Mouse (Mus musculus): ENCODE measurements at regions not wholly inside any gene's neighbourhood (a gene's known extent, or its start where the extent isn't known, plus 50 kb on each side); places are given as distances from the start of the nearest gene placed in this dataset.

DNA sequence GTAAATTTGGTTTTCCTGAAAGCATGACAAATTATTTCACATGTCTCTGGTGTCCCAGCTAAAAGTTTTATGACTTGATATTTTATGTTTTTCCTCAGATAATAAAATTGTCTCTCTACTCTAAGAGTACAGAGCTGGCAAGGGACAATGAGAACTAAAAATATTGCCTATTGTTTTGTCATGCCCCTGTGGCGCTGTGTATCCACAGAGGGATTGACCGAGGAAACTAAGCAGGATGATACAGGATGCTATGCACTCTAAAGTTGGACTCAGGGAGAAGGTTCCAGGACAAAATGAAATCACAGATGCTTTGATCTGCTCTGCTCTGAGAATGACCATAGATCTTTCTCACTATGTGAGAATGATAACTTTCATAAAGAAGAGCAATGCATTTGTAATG lies 1203.3 kb upstream of the Flrt2 start:
- H3K9ac ChIP-seq: no peak overlapping the region
- H3K27me3 ChIP-seq (replicated peaks): no peaks in the 10 kb centered on the region
- H3K9me3 ChIP-seq: no peaks in the 10 kb centered on the region
- H3K27ac ChIP-seq (replicated peaks): no peak overlapping the region
- no peak for ATAC-seq (ENCODE audit: extremely low read depth, insufficient number of reproducible peaks, low FRiP score, low TSS enrichment)
- no peaks in the 10 kb centered on the region for H3K36me3 ChIP-seq
- 65% methylated on average over 2 of the region's 2 CpGs for WGBS
- no peak overlapping the region for H3K4me2 ChIP-seq
- no peaks in the 10 kb centered on the region for H3K4me1 ChIP-seq
- H3K4me3 ChIP-seq: no peak overlapping the region

DNA sequence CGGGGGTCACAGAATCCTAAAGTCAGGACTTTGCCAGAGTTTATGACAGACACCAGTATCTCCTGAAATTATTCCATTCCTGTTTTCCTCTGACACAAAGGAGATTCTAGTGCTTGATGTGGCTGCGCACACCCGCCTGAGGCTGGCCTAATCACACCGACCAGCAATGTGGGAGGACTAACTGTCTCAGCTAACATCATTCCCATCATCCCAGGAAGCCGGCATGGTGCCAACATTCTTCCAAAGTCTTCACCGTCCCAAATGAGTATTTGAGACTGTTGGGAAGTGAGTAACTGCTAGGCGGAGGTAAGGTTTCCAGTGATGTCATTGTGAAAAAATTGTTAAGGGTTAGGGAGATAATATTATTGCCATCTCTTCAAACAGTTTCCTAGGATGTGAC lies 1183.9 kb upstream of the Flrt2 start:
- H3K9me3 ChIP-seq: no peaks in the 10 kb centered on the region
- no peak overlapping the region for H3K4me3 ChIP-seq
- H3K27ac ChIP-seq (replicated peaks): no peak overlapping the region
- no peak overlapping the region for H3K4me2 ChIP-seq
- no peaks in the 10 kb centered on the region for H3K36me3 ChIP-seq
- H3K9ac ChIP-seq: no peak overlapping the region
- H3K27me3 ChIP-seq (replicated peaks): no peaks in the 10 kb centered on the region
- peaks cover 17% of the 10 kb centered on the region for H3K4me1 ChIP-seq
- ATAC-seq (ENCODE audit: extremely low read depth, insufficient number of reproducible peaks, low FRiP score, low TSS enrichment): no peak
- 52% methylated on average over 7 of the region's 7 CpGs for WGBS

DNA sequence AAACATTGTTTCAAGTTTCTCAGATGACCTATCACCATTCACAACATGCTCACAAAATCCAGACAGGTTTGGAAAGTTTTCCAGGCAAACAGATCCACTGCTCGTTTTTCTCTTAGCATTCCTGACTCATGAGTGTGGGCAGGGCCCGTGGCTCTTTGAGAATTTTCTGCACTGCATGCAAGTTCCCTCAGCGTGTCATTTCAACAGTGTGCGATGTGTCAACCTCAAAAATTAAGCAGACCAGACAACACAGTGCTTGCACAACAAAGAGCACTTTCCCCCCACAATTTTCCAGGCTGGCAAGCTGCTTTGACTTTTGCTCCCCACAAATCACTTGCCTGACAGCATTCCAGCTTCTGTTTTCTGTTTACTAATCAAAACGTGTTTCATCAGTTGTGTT lies 1182.2 kb upstream of the Flrt2 start:
- peak overlapping the region; percentile 13 for H3K27ac ChIP-seq (replicated peaks)
- no peaks in the 10 kb centered on the region for H3K36me3 ChIP-seq
- WGBS: 19% methylated on average over 5 of the region's 5 CpGs
- no peak for ATAC-seq (ENCODE audit: extremely low read depth, insufficient number of reproducible peaks, low FRiP score, low TSS enrichment)
- no peak overlapping the region for H3K9ac ChIP-seq
- peak overlapping the region; percentile 12; the same call in 1 of the 2 replicates for H3K4me2 ChIP-seq
- peaks cover 17% of the 10 kb centered on the region for H3K4me1 ChIP-seq
- H3K27me3 ChIP-seq (replicated peaks): no peaks in the 10 kb centered on the region
- no peaks in the 10 kb centered on the region for H3K9me3 ChIP-seq
- no peak overlapping the region for H3K4me3 ChIP-seq

DNA sequence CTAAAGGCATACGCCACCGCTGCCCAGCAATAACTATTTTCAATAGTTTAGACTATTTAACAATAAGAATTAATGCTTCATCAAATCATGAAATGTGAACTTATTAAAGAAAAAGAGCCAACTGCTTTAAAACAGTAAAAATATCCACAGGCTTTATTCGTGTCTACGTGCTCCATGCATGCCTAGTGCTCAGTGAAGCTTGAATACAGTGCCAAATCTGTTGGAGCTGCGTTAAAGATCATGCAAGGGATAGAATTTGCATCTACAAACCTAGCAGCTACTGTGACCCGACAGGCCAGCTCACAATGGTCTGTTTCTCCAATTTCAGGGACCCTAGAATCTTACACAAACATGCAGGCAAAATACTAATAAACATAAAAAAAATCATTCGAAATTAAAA lies 1147.3 kb upstream of the Flrt2 start:
- H3K4me3 ChIP-seq: no peak overlapping the region
- H3K9me3 ChIP-seq: no peaks in the 10 kb centered on the region
- H3K27me3 ChIP-seq (replicated peaks): no peaks in the 10 kb centered on the region
- ATAC-seq (ENCODE audit: extremely low read depth, insufficient number of reproducible peaks, low FRiP score, low TSS enrichment): no peak
- no peak overlapping the region for H3K4me2 ChIP-seq
- WGBS: 79% methylated on average over 7 of the region's 7 CpGs
- H3K27ac ChIP-seq (replicated peaks): no peak overlapping the region
- H3K36me3 ChIP-seq: no peaks in the 10 kb centered on the region
- no peaks in the 10 kb centered on the region for H3K4me1 ChIP-seq
- no peak overlapping the region for H3K9ac ChIP-seq

DNA sequence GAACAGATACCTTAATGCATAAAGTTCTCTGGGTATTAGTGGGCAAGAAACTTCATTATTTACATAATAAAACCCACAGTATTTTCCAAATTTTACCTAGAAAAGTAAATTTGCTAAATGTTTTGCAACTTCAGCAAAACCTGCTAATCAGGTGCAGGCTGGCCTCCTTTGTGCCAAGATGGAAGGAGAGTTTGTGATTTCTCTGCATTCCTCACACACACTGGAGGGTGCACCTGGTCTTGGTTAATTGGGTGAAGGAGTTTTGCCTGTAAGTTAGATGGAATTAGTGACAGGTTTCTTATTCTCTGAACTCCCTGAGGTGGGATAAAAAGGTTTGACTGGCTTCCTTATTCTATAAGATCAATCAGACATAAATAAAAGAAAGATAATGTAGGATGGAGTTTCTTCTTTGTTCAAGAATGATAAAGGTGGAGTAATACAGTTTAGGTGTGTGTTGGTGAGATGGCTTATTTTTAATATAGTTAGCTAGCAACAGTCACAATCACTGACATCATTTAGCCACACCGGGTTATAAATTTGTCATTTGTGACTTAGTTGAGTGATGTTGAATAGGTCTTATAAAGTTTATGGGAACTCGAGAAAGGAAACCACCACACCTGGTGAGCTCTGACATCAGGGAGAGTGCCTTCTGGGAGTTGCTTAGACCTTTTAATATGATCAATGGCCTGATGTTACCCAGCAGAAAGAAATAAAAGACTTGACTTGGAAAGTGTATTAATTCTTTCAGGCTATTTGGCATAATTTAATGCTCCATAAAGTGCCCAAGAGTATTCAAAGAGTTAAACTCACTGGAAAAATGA lies 1131.4 kb upstream of the Flrt2 start:
- Histone ChIP-seq H3K27me3 (replicated peaks) (no peaks in the 10 kb centered on the region), H3K4me1 (peaks cover 6% of the 10 kb centered on the region), H3K4me3 (no peak overlapping the region), H3K9ac (no peak overlapping the region), H3K27ac (replicated peaks) (no peak overlapping the region), H3K9me3 (peaks cover 3% of the 10 kb centered on the region; the same call in 1 of the 2 replicates), H3K4me2 (no peak overlapping the region), H3K36me3 (no peaks in the 10 kb centered on the region)
- no peak for ATAC-seq (ENCODE audit: extremely low read depth, insufficient number of reproducible peaks, low FRiP score, low TSS enrichment)
- WGBS: 87% methylated on average over 2 of the region's 2 CpGs

DNA sequence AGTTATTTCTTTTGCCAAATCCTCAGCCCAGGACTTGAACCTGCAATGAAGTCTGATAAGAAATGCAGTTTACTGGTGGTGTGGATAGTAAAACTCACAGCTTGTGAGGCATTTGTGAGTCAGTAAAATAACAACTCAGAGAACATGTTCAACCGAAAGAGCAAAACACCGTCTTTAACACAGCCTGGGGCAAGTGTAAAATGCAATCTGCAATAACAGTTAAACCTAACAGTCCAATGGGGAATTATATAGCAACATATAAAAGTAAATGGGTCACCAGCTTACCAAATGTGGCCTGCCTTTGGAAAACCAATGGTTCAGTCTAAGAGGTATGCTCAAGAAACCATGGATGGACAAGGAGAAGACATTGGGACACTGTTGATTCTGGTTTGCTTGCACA lies 1117.0 kb upstream of the Flrt2 start:
- no peaks in the 10 kb centered on the region for H3K36me3 ChIP-seq
- H3K4me3 ChIP-seq: no peak overlapping the region
- no peak overlapping the region for H3K9ac ChIP-seq
- ATAC-seq (ENCODE audit: extremely low read depth, insufficient number of reproducible peaks, low FRiP score, low TSS enrichment): no peak
- 76% methylated on average over 2 of the region's 2 CpGs for WGBS
- H3K9me3 ChIP-seq: no peaks in the 10 kb centered on the region
- no peaks in the 10 kb centered on the region for H3K4me1 ChIP-seq
- H3K27me3 ChIP-seq (replicated peaks): no peaks in the 10 kb centered on the region
- H3K27ac ChIP-seq (replicated peaks): no peak overlapping the region
- no peak overlapping the region for H3K4me2 ChIP-seq

DNA sequence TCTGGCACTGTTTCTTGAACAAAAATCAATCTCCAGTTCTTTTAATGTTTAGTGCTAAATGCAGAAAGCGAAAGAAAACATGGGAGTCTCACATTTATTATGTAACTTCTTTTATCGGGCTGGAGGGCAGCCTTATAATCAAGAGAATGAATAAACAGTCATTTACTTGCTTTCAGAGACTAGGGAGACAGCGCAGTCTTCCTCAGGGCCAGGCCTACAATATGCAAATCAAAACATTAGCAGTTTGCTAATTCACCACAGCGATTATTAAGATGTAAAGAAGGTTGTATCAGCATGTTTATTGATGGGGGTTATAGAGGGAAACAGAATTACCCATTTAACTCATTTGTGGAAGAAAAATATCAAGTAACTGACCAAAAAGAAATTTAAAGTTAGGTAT lies 1111.7 kb upstream of the Flrt2 start:
- 55% methylated on average over 4 of the region's 4 CpGs for WGBS
- H3K36me3 ChIP-seq: no peaks in the 10 kb centered on the region

DNA sequence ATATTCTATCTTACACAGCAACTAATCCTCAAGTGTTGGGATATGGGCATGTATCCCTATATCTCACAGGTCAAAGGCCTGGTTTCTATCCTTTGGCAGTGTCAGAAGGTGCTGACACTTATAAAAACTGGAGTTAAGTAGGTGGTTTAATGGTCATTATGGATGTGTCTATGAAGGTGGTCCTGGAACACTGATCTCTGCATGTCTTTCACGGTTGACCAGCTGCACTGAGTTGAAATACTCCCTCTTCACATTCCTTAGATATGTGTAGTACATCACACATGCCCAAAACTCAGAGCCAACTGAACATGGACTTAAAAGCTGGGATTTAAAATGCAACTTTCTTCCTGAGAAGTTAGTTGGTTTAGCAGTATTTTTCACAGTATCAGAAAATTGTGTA lies 1107.7 kb upstream of the Flrt2 start:
- H3K4me3 ChIP-seq: no peak overlapping the region
- peak overlapping the region; percentile 28; the same call in 1 of the 2 replicates for H3K27ac ChIP-seq (replicated peaks)
- no peak overlapping the region for H3K4me2 ChIP-seq
- H3K9me3 ChIP-seq: no peaks in the 10 kb centered on the region
- H3K27me3 ChIP-seq (replicated peaks): no peaks in the 10 kb centered on the region
- no peaks in the 10 kb centered on the region for H3K36me3 ChIP-seq
- no peak overlapping the region for H3K9ac ChIP-seq
- peaks cover 27% of the 10 kb centered on the region for H3K4me1 ChIP-seq
- WGBS: 16% methylated on average over 1 of the region's 1 CpGs
- ATAC-seq (ENCODE audit: extremely low read depth, insufficient number of reproducible peaks, low FRiP score, low TSS enrichment): no peak; the same call in 1 of the 2 replicates

More for the DNA sequence above, 1111.7 kb upstream of the Flrt2 start:
- H3K27ac ChIP-seq (replicated peaks): no peak overlapping the region
- no peak for ATAC-seq (ENCODE audit: extremely low read depth, insufficient number of reproducible peaks, low FRiP score, low TSS enrichment)
- no peak overlapping the region for H3K4me2 ChIP-seq
- no peak overlapping the region for H3K4me3 ChIP-seq
- H3K9ac ChIP-seq: no peak overlapping the region
- H3K4me1 ChIP-seq: peaks cover 13% of the 10 kb centered on the region
- H3K27me3 ChIP-seq (replicated peaks): no peaks in the 10 kb centered on the region
- H3K9me3 ChIP-seq: no peaks in the 10 kb centered on the region

DNA sequence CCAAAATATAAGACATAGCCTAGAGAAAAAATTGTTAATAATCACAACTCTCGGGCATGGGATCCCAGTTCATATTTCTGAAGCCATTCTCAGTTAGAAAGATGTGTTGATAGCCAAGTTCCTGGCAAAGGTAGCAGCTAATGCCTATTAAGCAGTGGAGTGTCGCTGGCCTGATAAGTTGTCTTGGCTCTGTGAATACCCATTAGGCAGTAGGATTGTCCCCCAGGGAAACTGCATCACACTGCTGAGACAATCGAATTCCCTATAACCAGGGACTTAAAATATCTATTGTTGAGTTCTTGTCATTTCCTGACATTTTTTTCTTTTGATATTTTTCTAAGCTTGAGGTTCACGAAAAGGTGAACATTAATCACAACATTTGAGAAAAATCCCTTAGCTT lies 1105.0 kb upstream of the Flrt2 start:
- WGBS: 45% methylated on average over 4 of the region's 4 CpGs
- Histone ChIP-seq H3K9me3 (no peaks in the 10 kb centered on the region), H3K4me1 (peaks cover 30% of the 10 kb centered on the region), H3K36me3 (no peaks in the 10 kb centered on the region), H3K27me3 (replicated peaks) (no peaks in the 10 kb centered on the region), H3K9ac (no peak overlapping the region), H3K4me3 (no peak overlapping the region), H3K4me2 (no peak overlapping the region), H3K27ac (replicated peaks) (no peak overlapping the region)
- no peak for ATAC-seq (ENCODE audit: extremely low read depth, insufficient number of reproducible peaks, low FRiP score, low TSS enrichment)

DNA sequence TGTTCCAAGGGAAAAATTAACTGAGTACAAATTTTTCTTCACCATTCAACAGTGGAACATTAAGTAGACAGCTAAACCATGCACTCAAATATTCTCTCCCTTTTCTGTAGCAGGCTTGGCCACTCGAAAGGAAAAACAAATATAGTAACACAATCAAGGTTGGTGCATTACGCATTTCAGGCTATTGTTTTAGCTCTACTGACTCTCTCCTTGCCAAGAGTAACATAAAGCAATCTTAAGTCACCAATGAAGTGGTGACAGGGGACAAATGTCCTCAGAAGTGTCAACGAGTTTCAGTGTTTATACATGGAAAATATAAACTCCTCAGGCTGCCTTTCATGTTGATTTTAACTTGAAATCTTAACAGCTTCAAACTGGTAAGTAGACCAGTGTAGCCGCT lies 1103.4 kb upstream of the Flrt2 start:
- 14% methylated on average over 4 of the region's 4 CpGs for WGBS
- peak; percentile 54; the same call in 1 of the 2 replicates for ATAC-seq (ENCODE audit: extremely low read depth, insufficient number of reproducible peaks, low FRiP score, low TSS enrichment)
- Histone ChIP-seq H3K9me3 (no peaks in the 10 kb centered on the region), H3K27me3 (replicated peaks) (no peaks in the 10 kb centered on the region), H3K4me3 (peak overlapping the region; percentile 25), H3K4me2 (peak overlapping the region; percentile 60), H3K36me3 (no peaks in the 10 kb centered on the region), H3K9ac (peak overlapping the region; percentile 21; the same call in 1 of the 2 replicates), H3K27ac (replicated peaks) (peak overlapping the region; percentile 81), H3K4me1 (peaks cover 30% of the 10 kb centered on the region)

DNA sequence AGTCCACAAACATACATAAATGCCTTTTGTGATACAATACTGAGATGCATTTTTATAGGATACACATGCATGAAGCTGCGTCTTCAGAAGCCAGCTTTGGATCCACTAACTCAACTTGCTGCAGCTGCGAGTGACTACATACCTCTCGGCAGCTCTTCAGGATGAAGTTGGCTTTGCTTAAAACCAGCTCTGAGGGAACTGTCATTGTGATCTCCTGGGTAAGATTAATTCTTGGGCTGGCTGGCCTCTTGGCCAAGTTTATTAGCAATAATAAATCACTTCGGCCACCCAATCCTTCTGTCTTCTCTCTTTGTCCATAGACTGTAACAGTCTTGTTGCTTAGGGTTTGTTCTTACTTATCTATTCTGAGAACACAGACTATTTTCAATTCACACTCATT lies 1103.0 kb upstream of the Flrt2 start:
- H3K4me2 ChIP-seq: peak overlapping the region; percentile 60
- peak overlapping the region; percentile 81 for H3K27ac ChIP-seq (replicated peaks)
- peak overlapping the region; percentile 21; the same call in 1 of the 2 replicates for H3K9ac ChIP-seq
- no peaks in the 10 kb centered on the region for H3K36me3 ChIP-seq
- no peak for ATAC-seq (ENCODE audit: extremely low read depth, insufficient number of reproducible peaks, low FRiP score, low TSS enrichment)
- H3K9me3 ChIP-seq: no peaks in the 10 kb centered on the region
- WGBS: 22% methylated on average over 4 of the region's 4 CpGs
- H3K4me3 ChIP-seq: peak overlapping the region; percentile 25
- H3K27me3 ChIP-seq (replicated peaks): no peaks in the 10 kb centered on the region
- H3K4me1 ChIP-seq: peaks cover 29% of the 10 kb centered on the region

DNA sequence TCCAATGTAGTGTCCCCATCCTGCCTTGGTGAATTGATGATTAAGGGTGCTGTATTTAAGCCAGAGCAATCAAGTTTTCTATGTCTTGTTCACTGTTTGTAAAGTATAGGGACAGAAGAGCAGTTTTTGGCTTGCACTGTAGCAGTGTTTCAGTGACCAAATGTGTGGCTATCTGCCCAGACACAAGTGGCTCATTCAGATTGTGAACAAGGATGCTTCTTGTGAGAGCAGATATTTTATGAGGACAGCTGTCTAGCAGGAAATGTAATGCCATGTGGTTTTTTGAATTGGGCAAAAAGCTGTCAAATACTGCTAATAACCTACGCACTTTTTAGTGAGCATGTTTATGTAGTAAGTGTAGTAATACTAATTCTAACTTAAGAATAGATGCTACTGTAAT lies 1086.5 kb upstream of the Flrt2 start:
- Histone ChIP-seq H3K27ac (replicated peaks) (no peak overlapping the region), H3K4me1 (0 out of 2 replicates have a peak, but pooled peaks cover 5% of the 10 kb centered on the region), H3K27me3 (replicated peaks) (no peaks in the 10 kb centered on the region), H3K4me3 (no peak overlapping the region), H3K4me2 (no peak overlapping the region), H3K36me3 (no peaks in the 10 kb centered on the region), H3K9me3 (no peaks in the 10 kb centered on the region), H3K9ac (no peak overlapping the region)
- WGBS: 63% methylated on average over 1 of the region's 1 CpGs
- no peak for ATAC-seq (ENCODE audit: extremely low read depth, insufficient number of reproducible peaks, low FRiP score, low TSS enrichment)

Data from heart, embryonic 13.5 days (tissue).